Mouse (Mus musculus) stomach, embryonic 16.5 days (tissue): ENCODE results near the gene Babam2. TPM values are rescaled to one million over a fixed set of nuclear protein-coding genes. Genes with fewer than 3 reads are reported as not detected.

Source experiments
- ATAC-seq: fragments of 200-750 bp; cut with Nextera tagmentation; 2 replicates; pipeline ENCODE4 v1.8.0; 2017; ENCODE audit warnings: moderate number of reproducible peaks, moderate TSS enrichment; ENCODE audit not compliant: insufficient read depth, low FRiP score
- H3K27ac ChIP-seq: fragments of 300-500 bp; sonication (generic); 2 replicates; pipeline ENCODE4 v1.5.1; 2014; ENCODE audit warnings: low read length
- H3K27me3 ChIP-seq: fragments of 300-500 bp; sonication (generic); 2 replicates; pipeline ENCODE4 v1.6.1; 2014; ENCODE audit warnings: low read length, control low read depth, mixed read lengths; ENCODE audit not compliant: control insufficient read depth, insufficient read depth
- H3K36me3 ChIP-seq: fragments of 300-500 bp; sonication (generic); 2 replicates; pipeline ENCODE4 v1.6.1; 2014; ENCODE audit warnings: low read length; ENCODE audit not compliant: control insufficient read depth, insufficient read depth
- H3K4me1 ChIP-seq: fragments of 300-500 bp; sonication (generic); 2 replicates; pipeline ENCODE4 v1.6.1; 2014; ENCODE audit warnings: low read length, control low read depth, mixed read lengths; ENCODE audit not compliant: control insufficient read depth, insufficient read depth
- H3K4me2 ChIP-seq: fragments of 300-500 bp; sonication (generic); 2 replicates; pipeline ENCODE4 v1.6.1; 2014; ENCODE audit warnings: low read depth, low read length, mixed read lengths
- H3K4me3 ChIP-seq: fragments of 300-500 bp; sonication (generic); replicated peaks from 2 replicates; pipeline ENCODE4 v1.5.1; 2014; ENCODE audit warnings: mild to moderate bottlenecking, low read length
- H3K9ac ChIP-seq: fragments of 300-500 bp; sonication (generic); 2 replicates; pipeline ENCODE4 v1.6.1; 2014; ENCODE audit warnings: low read length
- H3K9me3 ChIP-seq: fragments of 300-500 bp; sonication (generic); replicated peaks from 2 replicates; pipeline ENCODE4 v1.6.1; 2016; ENCODE audit warnings: low read length, control low read depth; ENCODE audit not compliant: control insufficient read depth
- WGBS: fragments of 180-500 bp; shearing (Covaris S2); extraction: QIAGEN DNeasy Blood & Tissue Kit; methylation state at CpG from one replicate; pipeline ENCODE4 v1.1.7; 2014; 5-methylcytosine and 5-hydroxymethylcytosine counted together
- polyA plus RNA-seq: library from polyadenylated mRNA; unstranded; fragments of >200 nt; fragmentation: Nextera tagmentation; extraction: Ambion mirVana; gene quantifications from 2 replicates; pipeline ENCODE4 v1.2.1, GENCODE M21; 2015

The Babam2 gene
- polyA plus RNA-seq, 1 experiment from 2014 or later: 62.6 TPM

- H3K4me3 ChIP-seq: no peak overlapping the region
- no peaks in the 10 kb centered on the region for H3K9me3 ChIP-seq
- no peak overlapping the region for H3K9ac ChIP-seq
- H3K27me3 ChIP-seq: no peaks in the 10 kb centered on the region
- no peak overlapping the region for H3K27ac ChIP-seq
- H3K36me3 ChIP-seq: no peaks in the 10 kb centered on the region
- 88% methylated on average over 4 of the region's 4 CpGs for WGBS
- ATAC-seq: no peak
- peaks cover 11% of the 10 kb centered on the region for H3K4me1 ChIP-seq
- no peak overlapping the region for H3K4me2 ChIP-seq
These were observed 253.0 kb downstream of the Babam2 start for GRCm38 (mm10) chr5:31950532-31950931.

GRCm38 (mm10) chr5:31955184-31955583 lies 257.7 kb downstream of the Babam2 start:
- 48% methylated on average over 3 of the region's 3 CpGs for WGBS
- H3K36me3 ChIP-seq: no peaks in the 10 kb centered on the region
- no peak overlapping the region for H3K9ac ChIP-seq
- ATAC-seq: no peak
- no peak overlapping the region for H3K4me2 ChIP-seq
- H3K27ac ChIP-seq: no peak overlapping the region
- H3K27me3 ChIP-seq: no peaks in the 10 kb centered on the region
- 0 out of 2 replicates have a peak, but pooled peaks cover 3% of the 10 kb centered on the region for H3K4me1 ChIP-seq
- no peaks in the 10 kb centered on the region for H3K9me3 ChIP-seq
- no peak overlapping the region for H3K4me3 ChIP-seq

- ATAC-seq: no peak
- Histone ChIP-seq H3K27ac (no peak overlapping the region), H3K9ac (no peak overlapping the region), H3K27me3 (no peaks in the 10 kb centered on the region), H3K4me1 (0 out of 2 replicates have a peak, but pooled peaks cover 3% of the 10 kb centered on the region), H3K4me3 (no peak overlapping the region), H3K36me3 (no peaks in the 10 kb centered on the region), H3K4me2 (no peak overlapping the region), H3K9me3 (no peaks in the 10 kb centered on the region)
- WGBS: 96% methylated on average over 3 of the region's 3 CpGs
These were observed 258.9 kb downstream of the Babam2 start for GRCm38 (mm10) chr5:31956336-31956735.

GRCm38 (mm10) chr5:31959886-31960285 lies 262.4 kb downstream of the Babam2 start:
- H3K36me3 ChIP-seq: no peaks in the 10 kb centered on the region
- 93% methylated on average over 8 of the region's 8 CpGs for WGBS
- H3K9ac ChIP-seq: no peak overlapping the region
- H3K27ac ChIP-seq: no peak overlapping the region
- no peak overlapping the region for H3K4me2 ChIP-seq
- 0 out of 2 replicates have a peak, but pooled peaks cover 3% of the 10 kb centered on the region for H3K4me1 ChIP-seq
- no peaks in the 10 kb centered on the region for H3K9me3 ChIP-seq
- ATAC-seq: no peak
- no peaks in the 10 kb centered on the region for H3K27me3 ChIP-seq
- H3K4me3 ChIP-seq: no peak overlapping the region

GRCm38 (mm10) chr5:31961423-31961822 lies 263.9 kb downstream of the Babam2 start:
- ATAC-seq: no peak
- Histone ChIP-seq H3K9ac (no peak overlapping the region), H3K9me3 (no peaks in the 10 kb centered on the region), H3K27ac (no peak overlapping the region), H3K4me3 (no peak overlapping the region), H3K4me2 (no peak overlapping the region), H3K27me3 (no peaks in the 10 kb centered on the region), H3K36me3 (no peaks in the 10 kb centered on the region), H3K4me1 (0 out of 2 replicates have a peak, but pooled peaks cover 3% of the 10 kb centered on the region)
- WGBS: 26% methylated on average over 2 of the region's 2 CpGs

- 77% methylated on average over 3 of the region's 3 CpGs for WGBS
- Histone ChIP-seq H3K4me1 (no peaks in the 10 kb centered on the region), H3K9ac (no peak overlapping the region), H3K9me3 (no peaks in the 10 kb centered on the region), H3K27me3 (no peaks in the 10 kb centered on the region), H3K36me3 (no peaks in the 10 kb centered on the region), H3K27ac (no peak overlapping the region), H3K4me3 (no peak overlapping the region), H3K4me2 (no peak overlapping the region)
- ATAC-seq: no peak
These were observed 264.9 kb downstream of the Babam2 start for GRCm38 (mm10) chr5:31962346-31962745.

GRCm38 (mm10) chr5:31963352-31963751 lies 265.9 kb downstream of the Babam2 start:
- Histone ChIP-seq H3K4me1 (peaks cover 3% of the 10 kb centered on the region; the same call in 1 of the 2 replicates), H3K36me3 (no peaks in the 10 kb centered on the region), H3K4me2 (no peak overlapping the region), H3K27ac (no peak overlapping the region), H3K4me3 (no peak overlapping the region), H3K9ac (no peak overlapping the region), H3K27me3 (no peaks in the 10 kb centered on the region), H3K9me3 (no peaks in the 10 kb centered on the region)
- ATAC-seq: no peak
- 89% methylated on average over 8 of the region's 8 CpGs for WGBS

- Histone ChIP-seq H3K4me3 (no peak overlapping the region), H3K4me1 (peaks cover 3% of the 10 kb centered on the region; the same call in 1 of the 2 replicates), H3K27ac (no peak overlapping the region), H3K27me3 (no peaks in the 10 kb centered on the region), H3K9me3 (no peaks in the 10 kb centered on the region), H3K4me2 (no peak overlapping the region), H3K9ac (no peak overlapping the region), H3K36me3 (no peaks in the 10 kb centered on the region)
- no peak for ATAC-seq
- 66% methylated on average over 2 of the region's 2 CpGs for WGBS
These were observed 266.4 kb downstream of the Babam2 start for GRCm38 (mm10) chr5:31963851-31964250.

GRCm38 (mm10) chr5:31966741-31967140 lies 269.3 kb downstream of the Babam2 start:
- Histone ChIP-seq H3K4me3 (no peak overlapping the region), H3K36me3 (no peaks in the 10 kb centered on the region), H3K27ac (peak overlapping the region; percentile 89), H3K4me1 (peaks cover 3% of the 10 kb centered on the region; the same call in 1 of the 2 replicates), H3K27me3 (no peaks in the 10 kb centered on the region), H3K4me2 (no peak overlapping the region), H3K9me3 (no peaks in the 10 kb centered on the region), H3K9ac (peak overlapping the region; percentile 20; the same call in 1 of the 2 replicates)
- 57% methylated on average over 5 of the region's 5 CpGs for WGBS
- peak; percentile 45; the same call in 1 of the 2 replicates for ATAC-seq
